Mouse (Mus musculus) CD4-positive, CD25-positive, alpha-beta regulatory T cell, adult 9 weeks (primary cell): ENCODE measurements around the gene Exosc10. TPM values are rescaled to one million over a fixed set of nuclear protein-coding genes. Genes with fewer than 3 reads are reported as not detected.

Experiments
- polyA plus RNA-seq: library from polyadenylated mRNA; unstranded; fragments of 100-300 nt; shearing (Covaris generic); gene quantifications from one replicate; pipeline ENCODE4 v1.2.1, GENCODE M21; 2017

The Exosc10 gene
- 122 TPM for polyA plus RNA-seq

GRCm38 (mm10) chr4:148558297-148559000 lies at the start of gene Exosc10:
Exosc10 (plus strand) TSS chr4:148558429.

GRCm38 (mm10) chr4:148591171-148591630 lies 33.0 kb downstream of the Exosc10 start, which contains the start of gene Srm:
Srm (plus strand) TSS chr4:148591503.

GRCm38 (mm10) chr4:148602357-148603120 lies 44.3 kb downstream of the Exosc10 start, which contains the start of gene Masp2:
Masp2 (plus strand) TSS chr4:148602554.

GRCm38 (mm10) chr4:148626623-148627185 lies 68.5 kb downstream of the Exosc10 start, which contains the start of gene Tardbp:
Tardbp (minus strand) TSS chr4:148627019.

Other genes with a start within 250 kb of the Exosc10 start
- 21.0 TPM for gene Ubiad1, start 113.7 kb upstream of the Exosc10 start, polyA plus RNA-seq
- gene Mtor, start 109.8 kb upstream of the Exosc10 start, polyA plus RNA-seq, result 20.5 TPM
- gene Angptl7, start 58.0 kb upstream of the Exosc10 start, polyA plus RNA-seq, result 0.25 TPM
- 10.1 TPM for gene Srm, start 33.1 kb downstream of the Exosc10 start, polyA plus RNA-seq
- not detected for gene Masp2, start 44.1 kb downstream of the Exosc10 start, polyA plus RNA-seq
- 247 TPM for gene Tardbp, start 68.6 kb downstream of the Exosc10 start, polyA plus RNA-seq
- gene Gm572, start 84.9 kb downstream of the Exosc10 start, polyA plus RNA-seq, result not detected
- 2.3 TPM for gene Casz1, start 246.0 kb downstream of the Exosc10 start, polyA plus RNA-seq